Mouse (Mus musculus): ENCODE measurements at regions not wholly inside any gene's neighbourhood (a gene's known extent, or its start where the extent isn't known, plus 50 kb on each side); places are given as distances from the start of the nearest gene placed in this dataset.
A peak's percentile ranks its signal among the peaks of the same experiment; 100 is the strongest.
"Not testable (repeated sequence)": the region's sequence is repeated elsewhere in the genome, so short reads cannot be mapped to it uniquely, and the experiment has no call there.

DNA sequence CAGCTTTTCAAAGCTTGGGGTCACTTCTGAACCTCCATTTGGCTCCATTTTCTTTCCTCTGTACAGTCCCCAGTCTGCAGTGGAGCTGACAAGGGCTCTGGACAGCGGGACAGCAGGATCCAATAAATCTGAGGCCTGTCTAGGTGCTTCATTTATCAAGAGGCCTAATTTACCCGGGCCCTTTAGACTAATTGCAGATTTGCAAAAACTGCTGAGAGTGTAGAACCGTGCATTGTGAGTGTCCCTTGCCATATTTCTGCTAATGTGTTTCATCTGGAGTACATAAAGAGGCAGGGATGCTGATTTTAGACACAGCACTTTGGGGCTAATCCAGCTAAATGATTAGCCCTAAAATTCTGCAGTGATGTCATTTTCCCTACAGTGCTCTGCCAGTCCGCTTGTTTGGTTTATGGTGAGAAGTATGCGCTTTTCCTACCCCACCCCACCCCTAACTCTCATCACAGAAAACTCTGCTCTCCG lies 523.1 kb downstream of the Bnc2 start:
- Histone ChIP-seq H3K4me1 (replicated peaks) (peaks cover 9% of the 10 kb centered on the region; the same call in 1 of the 2 replicates), H3K4me3 (replicated peaks) (no peak overlapping the region), H3K27me3 (no peaks in the 10 kb centered on the region), H3K4me2 (replicated peaks) (no peak overlapping the region), H3K9me3 (no peaks in the 10 kb centered on the region), H3K9ac (replicated peaks) (no peak overlapping the region; the same call in 1 of the 2 replicates), H3K27ac (no peak overlapping the region), H3K36me3 (no peaks in the 10 kb centered on the region)
- no peak for ATAC-seq
- WGBS = 64% methylated on average over 6 of the region's 6 CpGs

DNA sequence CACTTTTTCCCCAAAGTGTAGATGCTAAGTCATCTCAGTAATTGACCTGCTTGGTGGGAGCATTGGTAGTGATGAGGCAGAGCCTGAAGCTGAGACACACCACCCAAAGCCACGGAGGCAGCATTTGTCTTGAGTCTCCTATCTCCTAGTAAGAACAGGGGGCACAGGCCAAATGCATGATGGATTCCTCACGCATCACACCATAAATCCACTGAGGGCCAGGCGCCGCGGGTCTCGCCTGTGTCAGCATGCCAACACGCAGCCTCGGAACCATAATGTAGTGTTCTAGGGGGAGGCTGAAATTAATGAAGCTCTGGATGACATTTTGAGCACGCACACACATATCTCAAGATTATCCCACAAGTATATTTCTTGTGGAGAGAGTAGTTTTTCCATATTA lies 521.5 kb downstream of the Bnc2 start:
- H3K27me3 ChIP-seq = no peaks in the 10 kb centered on the region
- no peaks in the 10 kb centered on the region for H3K9me3 ChIP-seq
- H3K4me1 ChIP-seq (replicated peaks) = peaks cover 9% of the 10 kb centered on the region; the same call in 1 of the 2 replicates
- no peak overlapping the region for H3K9ac ChIP-seq (replicated peaks)
- no peak overlapping the region for H3K4me3 ChIP-seq (replicated peaks)
- H3K36me3 ChIP-seq = no peaks in the 10 kb centered on the region
- ATAC-seq = no peak
- no peak overlapping the region for H3K27ac ChIP-seq
- H3K4me2 ChIP-seq (replicated peaks) = no peak overlapping the region
- 93% methylated on average over 9 of the region's 9 CpGs for WGBS

DNA sequence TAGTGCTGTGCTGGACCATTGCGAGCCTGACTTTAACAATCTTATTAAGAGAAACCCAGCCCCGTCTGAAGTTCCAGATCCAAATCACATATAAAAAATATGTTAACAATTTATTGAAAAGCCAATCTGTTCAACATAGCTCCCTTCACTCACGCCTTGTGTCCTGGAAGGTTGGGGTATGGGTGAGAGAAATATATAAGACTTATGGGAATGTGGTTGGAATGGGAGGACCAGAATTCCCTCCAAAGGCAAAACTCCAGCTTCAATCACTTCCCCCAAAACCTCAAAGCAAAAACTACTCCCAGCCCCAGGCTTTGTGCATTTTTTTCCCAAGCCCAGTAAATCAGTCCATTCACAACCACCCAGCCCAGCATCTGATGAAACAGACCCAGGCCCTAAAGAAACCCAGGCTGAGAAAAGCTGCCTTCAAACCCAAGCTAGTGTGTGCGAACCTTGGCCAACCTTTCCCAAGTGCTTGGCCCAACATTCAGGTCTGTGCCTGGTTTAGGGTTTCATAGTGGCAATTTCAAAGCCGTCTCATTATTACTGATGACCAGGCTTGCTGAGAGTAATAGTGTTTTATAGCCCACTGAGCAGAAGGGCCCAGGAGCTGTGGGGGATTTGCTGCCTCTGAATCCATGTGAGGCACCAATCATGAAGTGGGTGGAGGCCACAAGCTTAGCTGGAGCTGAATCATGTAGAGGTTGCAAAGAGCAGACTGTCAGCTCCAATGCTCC lies 517.0 kb downstream of the Bnc2 start:
- 91% methylated on average over 5 of the region's 5 CpGs for WGBS
- no peak overlapping the region for H3K27ac ChIP-seq
- H3K4me2 ChIP-seq (replicated peaks) = no peak overlapping the region
- no peaks in the 10 kb centered on the region for H3K4me1 ChIP-seq (replicated peaks)
- no peaks in the 10 kb centered on the region for H3K36me3 ChIP-seq
- H3K4me3 ChIP-seq (replicated peaks) = no peak overlapping the region
- no peaks in the 10 kb centered on the region for H3K9me3 ChIP-seq
- peaks cover 6% of the 10 kb centered on the region; the same call in 1 of the 2 replicates for H3K27me3 ChIP-seq
- no peak for ATAC-seq
- no peak overlapping the region for H3K9ac ChIP-seq (replicated peaks)

DNA sequence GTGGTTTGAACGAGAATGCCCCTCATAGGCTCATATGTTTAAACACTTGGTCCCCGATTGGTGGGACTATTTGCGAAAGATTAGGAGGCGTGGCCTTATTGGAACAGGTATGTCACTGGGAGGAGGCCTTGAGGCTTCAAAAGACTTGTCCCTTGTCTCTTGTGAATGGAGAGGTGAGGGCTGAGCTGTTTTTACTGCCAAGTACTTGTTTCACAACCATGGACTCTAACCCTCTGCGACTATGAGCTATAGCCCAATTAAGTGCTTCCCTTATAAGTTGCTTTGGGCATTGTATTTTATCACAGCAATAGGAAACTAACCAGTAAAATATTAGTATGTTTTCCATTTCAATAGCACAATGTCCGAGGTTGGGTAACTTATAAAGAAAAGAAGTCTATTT lies 511.7 kb downstream of the Bnc2 start:
- WGBS = 91% methylated on average over 6 of the region's 6 CpGs

DNA sequence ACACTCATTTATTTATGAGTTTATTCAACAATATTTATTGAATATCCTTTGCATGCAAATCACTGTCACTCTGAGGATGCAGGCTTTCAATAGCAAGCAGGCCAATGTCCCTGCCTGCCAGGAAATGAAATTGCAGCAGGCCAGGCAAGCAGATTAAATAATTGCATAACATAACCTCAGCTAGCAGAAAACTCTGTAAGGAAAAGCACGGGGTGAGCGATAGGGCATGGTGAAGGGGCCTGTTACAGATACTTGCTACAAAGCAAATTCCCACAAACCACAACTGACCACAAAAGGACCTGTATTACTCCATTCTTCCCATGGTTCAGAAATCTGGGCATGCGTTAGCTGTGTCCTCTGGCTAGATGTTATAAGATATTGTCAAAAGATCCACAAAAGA lies 509.8 kb downstream of the Bnc2 start:
- no peaks in the 10 kb centered on the region for H3K36me3 ChIP-seq
- H3K27me3 ChIP-seq = peaks cover 51% of the 10 kb centered on the region
- no peak overlapping the region for H3K27ac ChIP-seq
- no peak overlapping the region for H3K4me3 ChIP-seq (replicated peaks)
- H3K9ac ChIP-seq (replicated peaks) = no peak overlapping the region
- ATAC-seq = no peak
- 89% methylated on average over 3 of the region's 3 CpGs for WGBS
- H3K9me3 ChIP-seq = no peaks in the 10 kb centered on the region
- no peak overlapping the region for H3K4me2 ChIP-seq (replicated peaks)
- H3K4me1 ChIP-seq (replicated peaks) = no peaks in the 10 kb centered on the region

More for the DNA sequence above, 511.7 kb downstream of the Bnc2 start:
- H3K36me3 ChIP-seq = no peaks in the 10 kb centered on the region
- H3K4me2 ChIP-seq (replicated peaks) = no peak overlapping the region
- ATAC-seq = no peak
- no peaks in the 10 kb centered on the region for H3K9me3 ChIP-seq
- H3K9ac ChIP-seq (replicated peaks) = no peak overlapping the region
- no peak overlapping the region for H3K4me3 ChIP-seq (replicated peaks)
- no peak overlapping the region for H3K27ac ChIP-seq
- peaks cover 36% of the 10 kb centered on the region for H3K27me3 ChIP-seq
- H3K4me1 ChIP-seq (replicated peaks) = no peaks in the 10 kb centered on the region

DNA sequence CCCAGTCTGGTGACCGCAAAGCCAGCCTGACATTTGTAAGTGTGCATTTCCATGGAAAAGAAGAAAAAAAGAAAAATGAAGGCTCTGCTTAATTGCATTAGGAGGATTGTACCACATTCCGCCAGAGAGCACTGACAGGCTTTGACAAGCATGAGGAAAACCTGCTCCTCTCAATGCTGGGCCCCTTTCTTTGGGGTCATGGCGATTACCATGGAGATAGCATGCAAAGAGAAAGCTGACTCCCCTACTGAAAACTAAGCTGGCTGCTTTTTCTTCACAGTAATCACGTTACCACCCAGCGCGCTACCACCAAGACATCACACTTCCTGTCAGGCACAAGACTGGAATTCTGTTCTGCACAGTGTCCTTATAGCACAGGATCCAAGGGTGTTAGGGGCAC lies 502.2 kb downstream of the Bnc2 start:
- Histone ChIP-seq H3K4me1 (replicated peaks) (peaks cover 24% of the 10 kb centered on the region), H3K9me3 (no peaks in the 10 kb centered on the region), H3K4me2 (replicated peaks) (0 out of 2 replicates have a peak overlapping the region, but pooled peaks have one; percentile 0), H3K27me3 (peaks cover 64% of the 10 kb centered on the region), H3K36me3 (no peaks in the 10 kb centered on the region), H3K9ac (replicated peaks) (no peak overlapping the region), H3K4me3 (replicated peaks) (no peak overlapping the region), H3K27ac (no peak overlapping the region)
- ATAC-seq = peak; percentile 80
- 11% methylated on average over 6 of the region's 6 CpGs for WGBS

DNA sequence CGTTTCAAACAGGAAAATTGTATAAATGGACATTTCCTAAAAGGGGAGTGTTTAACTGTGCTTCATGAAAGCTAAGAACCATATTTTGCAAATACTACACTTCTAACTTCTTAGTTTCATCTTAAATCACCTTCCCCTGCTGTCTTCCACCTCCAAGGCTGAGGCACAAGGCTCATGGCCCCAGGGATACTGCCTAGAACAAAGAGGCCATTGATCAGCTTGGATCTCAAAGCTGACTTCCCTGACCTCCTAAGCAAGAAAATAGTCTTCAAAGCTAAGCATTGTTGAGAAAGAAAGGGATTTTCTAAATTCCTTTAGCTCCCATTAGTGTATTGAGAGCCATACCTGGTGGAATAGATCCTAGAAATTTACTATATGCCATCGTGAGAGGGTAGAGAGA lies 501.6 kb downstream of the Bnc2 start:
- 38% methylated on average over 2 of the region's 2 CpGs for WGBS
- peaks cover 26% of the 10 kb centered on the region for H3K4me1 ChIP-seq (replicated peaks)
- no peaks in the 10 kb centered on the region for H3K36me3 ChIP-seq
- no peak overlapping the region for H3K9ac ChIP-seq (replicated peaks)
- H3K9me3 ChIP-seq = no peaks in the 10 kb centered on the region
- H3K27ac ChIP-seq = no peak overlapping the region
- H3K27me3 ChIP-seq = peaks cover 58% of the 10 kb centered on the region
- H3K4me2 ChIP-seq (replicated peaks) = no peak overlapping the region
- H3K4me3 ChIP-seq (replicated peaks) = no peak overlapping the region
- ATAC-seq = no peak

DNA sequence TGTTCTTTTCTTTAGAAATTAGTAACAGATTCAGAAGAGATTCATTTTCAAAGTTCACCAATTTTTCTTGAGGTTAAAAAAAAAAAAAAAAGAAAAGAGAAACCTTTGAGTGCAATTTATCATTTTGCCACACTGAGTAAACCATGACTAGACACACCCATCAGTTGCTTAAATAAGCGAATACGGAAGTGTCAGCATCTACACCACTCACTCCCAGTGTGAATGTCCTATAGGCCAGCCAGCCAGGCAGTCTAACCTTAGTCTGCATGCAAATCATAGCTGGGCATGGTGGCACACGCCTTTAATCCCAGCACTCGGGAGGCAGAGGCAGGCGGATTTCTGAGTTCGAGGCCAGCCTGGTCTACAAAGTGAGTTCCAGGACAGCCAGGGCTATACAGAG lies 498.6 kb downstream of the Bnc2 start:
- 94% methylated on average over 6 of the region's 6 CpGs for WGBS
- ATAC-seq; H3K4me2 ChIP-seq (replicated peaks); H3K36me3 ChIP-seq; H3K27ac ChIP-seq; H3K9ac ChIP-seq (replicated peaks); H3K9me3 ChIP-seq; H3K4me3 ChIP-seq (replicated peaks): not testable (repeated sequence)
- Histone ChIP-seq H3K27me3 (peaks cover 48% of the 10 kb centered on the region), H3K4me1 (replicated peaks) (peaks cover 26% of the 10 kb centered on the region)

DNA sequence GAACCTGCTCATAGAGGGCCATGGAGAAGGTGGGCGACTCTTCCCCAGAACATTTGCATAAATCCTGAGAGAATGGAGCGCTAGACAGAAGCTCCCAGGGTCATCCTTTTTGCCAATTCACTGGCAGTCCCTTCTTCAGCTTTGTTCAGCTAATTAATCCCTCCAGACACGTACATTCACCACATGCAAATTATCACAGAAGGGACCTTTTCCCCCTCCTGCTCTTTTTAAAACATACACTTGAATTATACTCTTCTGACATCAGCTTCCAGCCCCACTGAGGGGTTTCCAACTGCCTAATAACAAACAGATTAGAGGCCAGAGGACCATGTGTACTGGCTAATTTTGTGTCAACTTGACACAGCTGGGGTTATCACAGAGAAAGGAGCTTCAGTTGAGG lies 497.2 kb downstream of the Bnc2 start:
- peak; percentile 57; the same call in 1 of the 2 replicates for ATAC-seq
- Histone ChIP-seq H3K4me1 (replicated peaks) (peaks cover 17% of the 10 kb centered on the region), H3K27ac (no peak overlapping the region), H3K9me3 (no peaks in the 10 kb centered on the region), H3K9ac (replicated peaks) (no peak overlapping the region), H3K4me2 (replicated peaks) (no peak overlapping the region), H3K36me3 (no peaks in the 10 kb centered on the region), H3K27me3 (peaks cover 40% of the 10 kb centered on the region), H3K4me3 (replicated peaks) (no peak overlapping the region)
- WGBS = 8% methylated on average over 3 of the region's 3 CpGs

DNA sequence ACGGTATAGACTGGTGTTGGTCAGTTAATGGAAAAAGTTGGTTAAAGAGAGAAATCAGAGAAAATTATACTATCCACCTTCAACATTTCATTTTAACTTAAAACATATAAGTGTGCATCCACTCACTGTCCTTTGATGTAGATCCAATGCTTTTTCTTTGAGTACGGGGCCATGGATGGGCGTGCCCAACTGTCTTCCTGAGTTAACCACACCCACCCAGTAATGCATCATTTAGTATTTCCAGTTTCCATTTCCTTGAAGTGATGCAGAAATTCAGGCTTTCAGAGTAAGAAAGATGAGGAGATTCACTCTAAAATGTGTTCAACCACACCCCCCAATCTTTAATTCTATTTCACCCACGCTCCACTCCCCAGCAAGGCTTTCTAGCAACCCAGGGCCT lies 490.6 kb downstream of the Bnc2 start:
- Histone ChIP-seq H3K27me3 (peaks cover 26% of the 10 kb centered on the region; the same call in 1 of the 2 replicates), H3K4me3 (replicated peaks) (no peak overlapping the region), H3K9me3 (no peaks in the 10 kb centered on the region), H3K36me3 (no peaks in the 10 kb centered on the region), H3K9ac (replicated peaks) (no peak overlapping the region), H3K4me2 (replicated peaks) (no peak overlapping the region), H3K27ac (no peak overlapping the region), H3K4me1 (replicated peaks) (no peaks in the 10 kb centered on the region)
- WGBS = 92% methylated on average over 4 of the region's 4 CpGs
- ATAC-seq = no peak

DNA sequence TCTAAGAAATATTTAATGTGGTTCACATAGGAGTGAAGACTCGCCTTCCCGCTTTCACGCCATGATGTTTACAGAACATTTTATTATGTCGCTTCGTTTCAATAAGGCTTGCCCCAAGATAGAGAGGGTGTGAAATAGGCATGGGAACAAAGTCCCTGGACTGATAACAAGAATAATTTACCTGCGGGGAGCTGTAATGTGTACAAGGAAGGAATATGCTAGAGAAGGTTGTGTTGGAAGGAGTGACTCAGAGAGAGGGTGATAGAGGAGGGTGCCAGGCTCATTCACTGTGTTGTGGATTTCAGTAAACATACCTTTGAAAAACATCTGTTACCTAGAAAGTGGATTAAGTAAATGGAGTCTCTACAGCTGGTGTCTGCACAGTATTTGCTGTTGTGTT lies 490.2 kb downstream of the Bnc2 start:
- Histone ChIP-seq H3K36me3 (no peaks in the 10 kb centered on the region), H3K9ac (replicated peaks) (no peak overlapping the region), H3K27ac (no peak overlapping the region), H3K27me3 (peaks cover 26% of the 10 kb centered on the region; the same call in 1 of the 2 replicates), H3K9me3 (no peaks in the 10 kb centered on the region), H3K4me3 (replicated peaks) (no peak overlapping the region), H3K4me1 (replicated peaks) (no peaks in the 10 kb centered on the region), H3K4me2 (replicated peaks) (no peak overlapping the region)
- no peak for ATAC-seq
- WGBS = 91% methylated on average over 6 of the region's 6 CpGs

DNA sequence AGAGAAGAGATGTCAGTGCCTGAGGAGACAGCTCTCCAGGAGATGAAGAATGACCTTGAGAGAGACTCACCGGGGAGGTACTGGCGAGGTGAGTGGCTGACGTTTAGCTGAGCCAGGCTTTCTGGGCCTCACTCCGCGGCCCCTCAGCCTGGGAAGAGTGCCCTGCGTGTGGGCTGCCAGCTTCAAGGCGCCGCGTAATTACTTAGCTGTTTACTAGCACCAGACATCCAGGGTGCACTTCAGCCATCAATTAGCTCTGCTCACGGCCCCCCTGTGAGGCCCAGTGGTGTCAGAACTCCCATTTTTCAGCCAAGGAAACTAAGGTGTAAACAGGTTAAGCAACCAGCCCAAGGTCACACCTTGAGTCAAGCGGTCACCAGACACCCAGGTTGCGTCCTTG lies 485.8 kb downstream of the Bnc2 start:
- ATAC-seq = no peak
- no peaks in the 10 kb centered on the region for H3K36me3 ChIP-seq

DNA sequence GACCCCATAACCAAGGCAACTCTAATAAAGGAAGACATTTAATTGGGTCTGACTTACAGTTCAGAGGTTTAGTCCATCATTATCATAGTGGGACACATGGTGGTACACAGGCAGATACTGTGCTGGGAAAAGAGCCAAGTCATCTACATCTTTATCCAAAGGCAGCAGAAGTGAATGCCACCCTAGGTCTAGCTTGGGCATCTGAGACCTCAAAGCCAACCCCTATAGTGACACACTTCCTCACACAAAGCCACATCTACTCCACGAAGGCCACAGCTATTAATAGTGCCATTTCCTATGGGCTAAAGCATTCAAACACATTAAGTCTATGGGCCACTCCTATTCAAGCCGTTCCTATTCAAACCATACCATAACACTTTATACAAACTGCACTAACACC lies 483.8 kb downstream of the Bnc2 start:
- H3K4me2 ChIP-seq (replicated peaks) = no peak overlapping the region
- no peaks in the 10 kb centered on the region for H3K9me3 ChIP-seq
- no peaks in the 10 kb centered on the region for H3K4me1 ChIP-seq (replicated peaks)
- no peak for ATAC-seq
- peaks cover 10% of the 10 kb centered on the region; the same call in 1 of the 2 replicates for H3K27me3 ChIP-seq
- H3K4me3 ChIP-seq (replicated peaks) = no peak overlapping the region
- H3K27ac ChIP-seq = no peak overlapping the region
- no peaks in the 10 kb centered on the region for H3K36me3 ChIP-seq
- H3K9ac ChIP-seq (replicated peaks) = no peak overlapping the region
- 85% methylated on average over 2 of the region's 2 CpGs for WGBS

More for the DNA sequence above, 485.8 kb downstream of the Bnc2 start:
- no peak overlapping the region for H3K4me3 ChIP-seq (replicated peaks)
- H3K4me1 ChIP-seq (replicated peaks) = no peaks in the 10 kb centered on the region
- H3K27me3 ChIP-seq = peaks cover 10% of the 10 kb centered on the region; the same call in 1 of the 2 replicates
- H3K9me3 ChIP-seq = no peaks in the 10 kb centered on the region
- 81% methylated on average over 12 of the region's 12 CpGs for WGBS
- no peak overlapping the region for H3K4me2 ChIP-seq (replicated peaks)
- no peak overlapping the region for H3K9ac ChIP-seq (replicated peaks)
- H3K27ac ChIP-seq = no peak overlapping the region

Measured in midbrain, embryonic 13.5 days (tissue).